Comparison of ENCODE assay signal across 17 mouse cellular contexts in genomic region chr5:41904512-41904911, GRCm38 (mm10).
DNase-seq lines count a peak whose midpoint lies in the region; ATAC-seq lines count a peak whose summit lies in the region.
"Had no signal": no experiment of that assay in that cellular context is flagged by ENCODE, and none has a peak within 500 bp of the region (broad histone marks: within the 10 kb centered on the region; RNA-seq: fewer than 3 reads in every experiment).

No protein-coding gene starts in this region.

- no peaks in the 10 kb centered on the region for H3K4me1 ChIP-seq in liver, embryonic 13.5 days (replicated peaks)
- H3K4me1 ChIP-seq in liver, embryonic 12.5 days: no peaks in the 10 kb centered on the region
- H3K4me1 ChIP-seq in liver, embryonic 15.5 days (replicated peaks): no peaks in the 10 kb centered on the region
- H3K4me1 ChIP-seq in forebrain, embryonic 11.5 days (replicated peaks; ENCODE audit: control insufficient read depth, insufficient read depth, low read length): no peaks in the 10 kb centered on the region
- H3K4me1 ChIP-seq: embryonic facial prominence, embryonic 15.5 days; forebrain, embryonic 15.5 days; limb, embryonic 13.5 days had no signal

- H3K27ac ChIP-seq in liver, embryonic 13.5 days: no peak overlapping the region
- no peak overlapping the region for H3K27ac ChIP-seq in liver, embryonic 12.5 days
- no peak overlapping the region for H3K27ac ChIP-seq in liver, embryonic 15.5 days (replicated peaks)
- H3K27ac ChIP-seq in forebrain, embryonic 11.5 days (ENCODE audit: low read depth, low read length): no peak overlapping the region
- H3K27ac ChIP-seq: embryonic facial prominence, embryonic 15.5 days; forebrain, embryonic 15.5 days; hindbrain, postnatal 0 days; limb, embryonic 13.5 days had no signal

- H3K9me3 ChIP-seq in liver, embryonic 13.5 days (replicated peaks): no peaks in the 10 kb centered on the region
- H3K9me3 ChIP-seq in liver, embryonic 12.5 days (replicated peaks): no peaks in the 10 kb centered on the region
- H3K9me3 ChIP-seq in liver, embryonic 15.5 days (replicated peaks): no peaks in the 10 kb centered on the region
- no peaks in the 10 kb centered on the region for H3K9me3 ChIP-seq in forebrain, embryonic 11.5 days (ENCODE audit: control insufficient read depth, low read length)
- H3K9me3 ChIP-seq: embryonic facial prominence, embryonic 15.5 days; forebrain, embryonic 15.5 days; limb, embryonic 13.5 days had no signal

- no peak for DNase-seq in liver, embryonic 13.5 days
- DNase-seq in 3T3-L1 (ENCODE audit: low read depth, low spot score): peak; percentile 48
- DNase-seq in NIH3T3 (ENCODE audit: low read depth): peak; percentile 4
- DNase-seq in forebrain, embryonic 11.5 days (ENCODE audit: low spot score): no peak
- no peak for DNase-seq in cerebellum, postnatal 4 days (ENCODE audit: low spot score in 2 of 2)
- DNase-seq: cerebellum, adult 9-10 months; kidney, adult 11 months; kidney, postnatal 4 days; right cerebral cortex, postnatal 25 days; thymus, postnatal 36 days had no signal

- H3K4me3 ChIP-seq in liver, embryonic 13.5 days (replicated peaks): no peak overlapping the region
- H3K4me3 ChIP-seq in liver, embryonic 12.5 days: no peak overlapping the region
- no peak overlapping the region for H3K4me3 ChIP-seq in liver, embryonic 15.5 days (replicated peaks)
- no peak overlapping the region for H3K4me3 ChIP-seq in forebrain, embryonic 11.5 days (ENCODE audit: low read depth, low read length)
- H3K4me3 ChIP-seq: embryonic facial prominence, embryonic 15.5 days; forebrain, embryonic 15.5 days; limb, embryonic 13.5 days had no signal

- no peak overlapping the region for H3K4me2 ChIP-seq in liver, embryonic 13.5 days
- H3K4me2 ChIP-seq in liver, embryonic 12.5 days: no peak overlapping the region
- no peak overlapping the region for H3K4me2 ChIP-seq in liver, embryonic 15.5 days
- no peak overlapping the region for H3K4me2 ChIP-seq in forebrain, embryonic 11.5 days (ENCODE audit: low read depth, low read length, severe bottlenecking)
- H3K4me2 ChIP-seq: embryonic facial prominence, embryonic 15.5 days; forebrain, embryonic 15.5 days; limb, embryonic 13.5 days; midbrain, embryonic 11.5 days had no signal

- H3K36me3 ChIP-seq in liver, embryonic 13.5 days: no peaks in the 10 kb centered on the region
- H3K36me3 ChIP-seq in liver, embryonic 12.5 days: no peaks in the 10 kb centered on the region
- H3K36me3 ChIP-seq in liver, embryonic 15.5 days (replicated peaks): no peaks in the 10 kb centered on the region
- no peaks in the 10 kb centered on the region for H3K36me3 ChIP-seq in forebrain, embryonic 11.5 days (ENCODE audit: control insufficient read depth, insufficient read depth, low read length)
- H3K36me3 ChIP-seq: embryonic facial prominence, embryonic 15.5 days; forebrain, embryonic 15.5 days; limb, embryonic 13.5 days had no signal

- WGBS in liver, embryonic 13.5 days (ENCODE audit: insufficient replicate concordance): 39% methylated on average over 1 of the region's 1 CpGs
- WGBS in liver, embryonic 12.5 days (ENCODE audit: insufficient replicate concordance): 35% methylated on average over 1 of the region's 1 CpGs
- 32% methylated on average over 1 of the region's 1 CpGs for WGBS in liver, embryonic 15.5 days (ENCODE audit: insufficient replicate concordance)
- 68% methylated on average over 1 of the region's 1 CpGs for WGBS in forebrain, embryonic 11.5 days

- H3K27me3 ChIP-seq in liver, embryonic 13.5 days: no peaks in the 10 kb centered on the region
- no peaks in the 10 kb centered on the region for H3K27me3 ChIP-seq in liver, embryonic 12.5 days (replicated peaks)
- H3K27me3 ChIP-seq in liver, embryonic 15.5 days: no peaks in the 10 kb centered on the region
- no peaks in the 10 kb centered on the region for H3K27me3 ChIP-seq in forebrain, embryonic 11.5 days (ENCODE audit: control insufficient read depth, insufficient read depth, low read length)
- H3K27me3 ChIP-seq: embryonic facial prominence, embryonic 15.5 days; forebrain, embryonic 15.5 days; limb, embryonic 13.5 days had no signal

- H3K9ac ChIP-seq in liver, embryonic 13.5 days: no peak overlapping the region
- no peak overlapping the region for H3K9ac ChIP-seq in liver, embryonic 12.5 days
- H3K9ac ChIP-seq in liver, embryonic 15.5 days: no peak overlapping the region
- H3K9ac ChIP-seq in forebrain, embryonic 11.5 days (ENCODE audit: low read length): no peak overlapping the region
- H3K9ac ChIP-seq: embryonic facial prominence, embryonic 15.5 days; forebrain, embryonic 15.5 days; limb, embryonic 13.5 days had no signal

- 0 out of 2 replicates have a peak, but pooled peaks have one; percentile 18 for ATAC-seq in liver, embryonic 13.5 days (ENCODE audit: low read depth)
- ATAC-seq in liver, embryonic 12.5 days: no peak
- ATAC-seq in liver, embryonic 15.5 days (ENCODE audit: insufficient read depth): peak; percentile 40; the same call in 1 of the 2 replicates
- ATAC-seq in forebrain, embryonic 11.5 days (replicated peaks; ENCODE audit: low FRiP score): no peak
- ATAC-seq: forebrain, embryonic 15.5 days; hindbrain, postnatal 0 days had no signal

Comparison
In these comparisons a context has a peak if more than half of its experiments do, and no peak if none do; other contexts are left out.
1. ATAC-seq: peak in liver, embryonic 13.5 days (single experiment) and liver, embryonic 15.5 days (single experiment); none in liver, embryonic 12.5 days (single experiment) and forebrain, embryonic 11.5 days (single experiment).
2. DNase-seq: peak in 3T3-L1 (single experiment) and NIH3T3 (single experiment); none in liver, embryonic 13.5 days (single experiment), forebrain, embryonic 11.5 days (single experiment) and cerebellum, postnatal 4 days (0 of 2).